Mouse (Mus musculus) stomach, postnatal 0 days (tissue): ENCODE results near the gene Mrpl17. TPM values are rescaled to one million over a fixed set of nuclear protein-coding genes. Genes with fewer than 3 reads are reported as not detected.

Source experiments
- ATAC-seq: fragments of 200-750 bp; cut with Nextera tagmentation; 2 replicates; pipeline ENCODE4 v1.8.0; 2017; ENCODE audit not compliant: low FRiP score, low TSS enrichment
- DNase-seq: peaks from one replicate; pipeline ENCODE4 v3.0.0-alpha.2; 2016; ENCODE audit warnings: low spot score
- H3K27ac ChIP-seq: fragments of 300-500 bp; sonication (generic); replicated peaks from 2 replicates; pipeline ENCODE4 v1.5.1; 2014; ENCODE audit warnings: mild to moderate bottlenecking, control low read depth
- H3K27me3 ChIP-seq: fragments of 300-500 bp; sonication (generic); 2 replicates; pipeline ENCODE4 v1.6.1; 2014; ENCODE audit warnings: low read length; ENCODE audit not compliant: control insufficient read depth, insufficient read depth
- H3K36me3 ChIP-seq: fragments of 300-500 bp; sonication (generic); 2 replicates; pipeline ENCODE4 v1.6.1; 2014; ENCODE audit warnings: low read length, mixed read lengths; ENCODE audit not compliant: control insufficient read depth, insufficient read depth
- H3K4me1 ChIP-seq: fragments of 300-500 bp; sonication (generic); replicated peaks from 2 replicates; pipeline ENCODE4 v1.6.1; 2014; ENCODE audit warnings: antibody characterized with exemption; ENCODE audit not compliant: control insufficient read depth, insufficient read depth
- H3K4me2 ChIP-seq: fragments of 300-500 bp; sonication (generic); replicated peaks from 2 replicates; pipeline ENCODE4 v1.6.1; 2014; ENCODE audit warnings: low read depth, mild to moderate bottlenecking, control low read depth, moderate library complexity
- H3K4me3 ChIP-seq: fragments of 300-500 bp; sonication (generic); 2 replicates; pipeline ENCODE4 v1.5.1; 2014; ENCODE audit warnings: low read depth, low read length, control low read depth
- H3K9ac ChIP-seq: fragments of 300-500 bp; sonication (generic); 2 replicates; pipeline ENCODE4 v1.6.1; 2014; ENCODE audit warnings: mild to moderate bottlenecking, low read length, control low read depth, mixed read lengths
- H3K9me3 ChIP-seq: fragments of 300-500 bp; sonication (generic); 2 replicates; pipeline ENCODE4 v1.6.1; 2016; ENCODE audit warnings: low read length; ENCODE audit not compliant: control insufficient read depth
- CTCF ChIP-seq: IDR thresholded peaks from 2 replicates; pipeline ENCODE4 v1.5.1; 2016; ENCODE audit warnings: antibody characterized with exemption, low read depth, mild to moderate bottlenecking, moderate library complexity
- EP300 ChIP-seq: optimal IDR thresholded peaks from 2 replicates; pipeline ENCODE3; 2016; ENCODE audit warnings: antibody characterized with exemption
- WGBS: fragments of 180-500 bp; shearing (Covaris S2); extraction: QIAGEN DNeasy Blood & Tissue Kit; methylation state at CpG from one replicate; pipeline ENCODE4 v1.1.7; 2014; 5-methylcytosine and 5-hydroxymethylcytosine counted together
- polyA plus RNA-seq: library from polyadenylated mRNA; unstranded; fragments of >200 nt; fragmentation: Nextera tagmentation; extraction: Ambion mirVana; gene quantifications from 2 replicates; pipeline ENCODE4 v1.2.1, GENCODE M21; 2015

Gene Mrpl17
- polyA plus RNA-seq, 1 experiment from 2014 or later, result 359 TPM

- H3K4me1 ChIP-seq, result no peaks in the 10 kb centered on the region
- no peaks in the 10 kb centered on the region for H3K9me3 ChIP-seq
- H3K27ac ChIP-seq, result no peak overlapping the region
- WGBS, result 42% methylated on average over 53 of the region's 55 CpGs
- ATAC-seq (0 out of 2 replicates have a peak, but pooled peaks have one; percentile 7), DNase-seq (no peak)
- H3K36me3 ChIP-seq, result peaks cover 11% of the 10 kb centered on the region
- H3K4me3 ChIP-seq, result peak overlapping the region; percentile 21
- TF ChIP-seq EP300, result no peak
- no peak for TF ChIP-seq CTCF
- no peaks in the 10 kb centered on the region for H3K27me3 ChIP-seq
- H3K4me2 ChIP-seq, result peak overlapping the region; percentile 45
- H3K9ac ChIP-seq, result no peak overlapping the region
These were observed 48.2 kb downstream of the Mrpl17 start for GRCm38 (mm10) chr7:105762517-105763270.

GRCm38 (mm10) chr7:105761813-105762484 lies 49.0 kb downstream of the Mrpl17 start:
- DNase-seq (no peak), ATAC-seq (no peak)
- 45% methylated on average over 51 of the region's 51 CpGs for WGBS
- Histone ChIP-seq H3K4me2 (peak overlapping the region; percentile 45), H3K4me1 (no peaks in the 10 kb centered on the region), H3K9me3 (no peaks in the 10 kb centered on the region), H3K36me3 (peaks cover 12% of the 10 kb centered on the region), H3K27ac (no peak overlapping the region), H3K9ac (no peak overlapping the region), H3K4me3 (peak overlapping the region; percentile 21), H3K27me3 (no peaks in the 10 kb centered on the region)
- TF ChIP-seq CTCF (no peak), EP300 (no peak)

- TF ChIP-seq EP300, result no peak
- TF ChIP-seq CTCF, result no peak
- no peak overlapping the region for H3K4me2 ChIP-seq
- H3K9me3 ChIP-seq, result no peaks in the 10 kb centered on the region
- no peak for ATAC-seq
- peaks cover 4% of the 10 kb centered on the region for H3K4me1 ChIP-seq
- no peak overlapping the region for H3K4me3 ChIP-seq
- H3K27me3 ChIP-seq, result no peaks in the 10 kb centered on the region
- no peak overlapping the region for H3K9ac ChIP-seq
- H3K27ac ChIP-seq, result no peak overlapping the region
- H3K36me3 ChIP-seq, result peaks cover 8% of the 10 kb centered on the region
- 90% methylated on average over 10 of the region's 10 CpGs for WGBS
- DNase-seq, result no peak
These were observed 57.6 kb downstream of the Mrpl17 start for GRCm38 (mm10) chr7:105753281-105753680.

Other genes starting within 250 kb of the Mrpl17 start
- 16.6 and 18.5 TPM in 2 replicates for gene Apbb1, start 229.4 kb downstream of the Mrpl17 start, polyA plus RNA-seq
- 2.7 and 5.4 TPM in 2 replicates for gene Hpx, start 211.0 kb downstream of the Mrpl17 start, polyA plus RNA-seq
- gene Trim3, start 177.5 kb downstream of the Mrpl17 start, polyA plus RNA-seq, result 14.5 TPM in 2 replicates
- gene Timm10b, start 171.0 kb downstream of the Mrpl17 start, polyA plus RNA-seq, result 184 and 204 TPM in 2 replicates
- gene Arfip2, start 170.7 kb downstream of the Mrpl17 start, polyA plus RNA-seq, result 53.0 and 53.2 TPM in 2 replicates
- gene Gm45799, start 170.5 kb downstream of the Mrpl17 start, polyA plus RNA-seq, result 42.7 and 45.1 TPM in 2 replicates
- 0.07 and 0.19 TPM in 2 replicates for gene Dnhd1, start 160.3 kb downstream of the Mrpl17 start, polyA plus RNA-seq
- 265 and 289 TPM in 2 replicates for gene Ilk, start 74.5 kb downstream of the Mrpl17 start, polyA plus RNA-seq
- 16.6 and 21.3 TPM in 2 replicates for gene Rrp8, start 73.7 kb downstream of the Mrpl17 start, polyA plus RNA-seq
- 109 and 118 TPM in 2 replicates for gene Taf10, start 66.7 kb downstream of the Mrpl17 start, polyA plus RNA-seq
- 46.1 and 52.6 TPM in 2 replicates for gene Tpp1, start 58.9 kb downstream of the Mrpl17 start, polyA plus RNA-seq
- 2.5 and 2.8 TPM in 2 replicates for gene Dchs1, start 23.4 kb downstream of the Mrpl17 start, polyA plus RNA-seq
- 0.22 and 0.30 TPM in 2 replicates for gene Gm4070, start 142.9 kb upstream of the Mrpl17 start, polyA plus RNA-seq